ENCODE assay signal across 16 mouse cellular contexts in genomic region chr7:70646801-70647200, GRCm38 (mm10).
"Had no signal": no experiment of that assay in that cellular context is flagged by ENCODE, and none has a peak within 500 bp of the region (broad histone marks: within the 10 kb centered on the region; RNA-seq: fewer than 3 reads in every experiment).

No protein-coding gene starts in this region.

- H3K9ac ChIP-seq: limb, embryonic 12.5 days; liver, embryonic 15.5 days; lung, embryonic 15.5 days; midbrain, embryonic 15.5 days; neural tube, embryonic 13.5 days had no signal

- DNase-seq: kidney, adult 11 months; kidney, adult 9 months; kidney, postnatal 36 days; layer of hippocampus, adult 9-11 months; layer of hippocampus, postnatal 36 days; liver; right cerebral cortex, adult 18-20 months; right cerebral cortex, postnatal 25 days; thymus, postnatal 36 days had no signal

- H3K36me3 ChIP-seq: limb, embryonic 12.5 days; liver, embryonic 15.5 days; lung, embryonic 15.5 days; midbrain, embryonic 10.5 days; midbrain, embryonic 15.5 days; neural tube, embryonic 13.5 days had no signal

- H3K4me2 ChIP-seq: limb, embryonic 12.5 days; liver, embryonic 15.5 days; lung, embryonic 15.5 days; midbrain, embryonic 15.5 days; neural tube, embryonic 13.5 days had no signal

- H3K27ac ChIP-seq: kidney, postnatal 0 days; limb, embryonic 12.5 days; liver, embryonic 15.5 days; lung, embryonic 15.5 days; midbrain, embryonic 10.5 days; midbrain, embryonic 15.5 days; neural tube, embryonic 13.5 days had no signal

- H3K4me3 ChIP-seq: limb, embryonic 12.5 days; liver, embryonic 15.5 days; lung, embryonic 15.5 days; midbrain, embryonic 10.5 days; midbrain, embryonic 15.5 days; neural tube, embryonic 13.5 days had no signal

- ATAC-seq: midbrain, embryonic 15.5 days had no signal

- H3K4me1 ChIP-seq: liver, embryonic 15.5 days; midbrain, embryonic 15.5 days; neural tube, embryonic 13.5 days had no signal

- H3K27me3 ChIP-seq: liver, embryonic 15.5 days; lung, embryonic 15.5 days; midbrain, embryonic 15.5 days; neural tube, embryonic 13.5 days had no signal

- H3K9me3 ChIP-seq: limb, embryonic 12.5 days; liver, embryonic 15.5 days; lung, embryonic 15.5 days; midbrain, embryonic 10.5 days; midbrain, embryonic 15.5 days; neural tube, embryonic 13.5 days had no signal
